Mouse (Mus musculus) heart, embryonic 12.5 days (tissue): ENCODE measurements around the gene Ccdc6. TPM values are rescaled to one million over a fixed set of nuclear protein-coding genes. Genes with fewer than 3 reads are reported as not detected.

Source experiments
- ATAC-seq: fragments of 200-750 bp; cut with Nextera tagmentation; 2 replicates; pipeline ENCODE4 v1.8.0; 2017; ENCODE audit warnings: moderate TSS enrichment, moderate library complexity; ENCODE audit not compliant: insufficient number of reproducible peaks, low FRiP score
- H3K27ac ChIP-seq: fragments of 300-500 bp; sonication (generic); 2 replicates; pipeline ENCODE4 v1.5.1; 2016; ENCODE audit warnings: mild to moderate bottlenecking, moderate library complexity; ENCODE audit not compliant: poor library complexity, severe bottlenecking
- H3K27me3 ChIP-seq: fragments of 300-500 bp; sonication (generic); replicated peaks from 2 replicates; pipeline ENCODE4 v1.6.1; 2016; ENCODE audit warnings: mild to moderate bottlenecking, moderate library complexity
- H3K36me3 ChIP-seq: fragments of 300-500 bp; sonication (generic); 2 replicates; pipeline ENCODE4 v1.6.1; 2016; ENCODE audit warnings: mild to moderate bottlenecking, moderate library complexity
- H3K4me1 ChIP-seq: fragments of 300-500 bp; sonication (generic); replicated peaks from 2 replicates; pipeline ENCODE4 v1.6.1; 2016; ENCODE audit warnings: mild to moderate bottlenecking
- H3K4me2 ChIP-seq: fragments of 300-500 bp; sonication (generic); 2 replicates; pipeline ENCODE4 v1.6.1; 2016; ENCODE audit warnings: mild to moderate bottlenecking, moderate library complexity
- H3K4me3 ChIP-seq: fragments of 300-500 bp; sonication (generic); 2 replicates; pipeline ENCODE4 v1.5.1; 2016; ENCODE audit warnings: mild to moderate bottlenecking
- H3K9ac ChIP-seq: fragments of 300-500 bp; sonication (generic); 2 replicates; pipeline ENCODE4 v1.6.1; 2016; ENCODE audit warnings: mild to moderate bottlenecking, moderate library complexity
- H3K9me3 ChIP-seq: fragments of 300-500 bp; sonication (generic); replicated peaks from 2 replicates; pipeline ENCODE4 v1.6.1; 2016; ENCODE audit warnings: mild to moderate bottlenecking, moderate library complexity
- WGBS: fragments of 180-500 bp; shearing (Covaris S2); methylation state at CpG from one replicate; pipeline ENCODE4 v1.1.7; 2016; 5-methylcytosine and 5-hydroxymethylcytosine counted together
- polyA plus RNA-seq: library from polyadenylated mRNA; unstranded; fragments of >200 nt; fragmentation: Nextera tagmentation; extraction: Ambion mirVana; gene quantifications from 2 replicates; pipeline ENCODE4 v1.2.1, GENCODE M21; 2016

Gene Ccdc6
- polyA plus RNA-seq, 1 experiment from 2014 or later: 16.2 TPM

DNA sequence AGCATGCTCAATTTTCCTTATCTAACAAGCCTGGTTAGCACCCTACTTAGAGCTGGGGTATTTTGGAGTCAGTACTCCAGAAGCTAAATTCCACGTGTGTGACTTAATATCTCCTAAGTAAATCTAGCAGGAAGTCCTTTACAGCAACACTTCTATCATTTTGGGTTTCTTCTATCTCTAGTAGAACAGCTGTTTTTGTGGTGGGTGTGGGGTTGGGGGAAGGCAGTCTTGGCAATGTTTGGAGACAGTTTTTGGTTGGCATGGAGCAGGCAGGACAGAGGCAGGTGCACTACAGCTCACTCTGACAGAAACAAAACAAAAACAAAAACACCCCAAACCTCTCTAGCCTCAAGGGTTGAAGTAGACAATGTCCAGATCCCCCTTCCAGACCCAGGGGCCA, 3.1 kb upstream of the Ccdc6 start:
- no peak for ATAC-seq
- no peaks in the 10 kb centered on the region for H3K36me3 ChIP-seq
- no peak overlapping the region for H3K9ac ChIP-seq
- H3K4me1 ChIP-seq: peaks cover 25% of the 10 kb centered on the region
- no peak overlapping the region for H3K4me3 ChIP-seq
- no peaks in the 10 kb centered on the region for H3K9me3 ChIP-seq
- H3K4me2 ChIP-seq: no peak overlapping the region
- H3K27me3 ChIP-seq: no peaks in the 10 kb centered on the region
- no peak overlapping the region for H3K27ac ChIP-seq
- 16% methylated on average over 1 of the region's 1 CpGs for WGBS

GRCm38 (mm10) chr10:70095031-70095470, 1.9 kb upstream of the Ccdc6 start:
- no peaks in the 10 kb centered on the region for H3K9me3 ChIP-seq
- peaks cover 37% of the 10 kb centered on the region for H3K4me1 ChIP-seq
- no peaks in the 10 kb centered on the region for H3K36me3 ChIP-seq
- WGBS: under 1% methylated on average over 14 of the region's 14 CpGs
- H3K27ac ChIP-seq: peak overlapping the region; percentile 92
- peak overlapping the region; percentile 97 for H3K4me3 ChIP-seq
- ATAC-seq: 0 out of 2 replicates have a peak, but pooled peaks have one; percentile 23
- peak overlapping the region; percentile 78 for H3K4me2 ChIP-seq
- peak overlapping the region; percentile 68 for H3K9ac ChIP-seq
- no peaks in the 10 kb centered on the region for H3K27me3 ChIP-seq

DNA sequence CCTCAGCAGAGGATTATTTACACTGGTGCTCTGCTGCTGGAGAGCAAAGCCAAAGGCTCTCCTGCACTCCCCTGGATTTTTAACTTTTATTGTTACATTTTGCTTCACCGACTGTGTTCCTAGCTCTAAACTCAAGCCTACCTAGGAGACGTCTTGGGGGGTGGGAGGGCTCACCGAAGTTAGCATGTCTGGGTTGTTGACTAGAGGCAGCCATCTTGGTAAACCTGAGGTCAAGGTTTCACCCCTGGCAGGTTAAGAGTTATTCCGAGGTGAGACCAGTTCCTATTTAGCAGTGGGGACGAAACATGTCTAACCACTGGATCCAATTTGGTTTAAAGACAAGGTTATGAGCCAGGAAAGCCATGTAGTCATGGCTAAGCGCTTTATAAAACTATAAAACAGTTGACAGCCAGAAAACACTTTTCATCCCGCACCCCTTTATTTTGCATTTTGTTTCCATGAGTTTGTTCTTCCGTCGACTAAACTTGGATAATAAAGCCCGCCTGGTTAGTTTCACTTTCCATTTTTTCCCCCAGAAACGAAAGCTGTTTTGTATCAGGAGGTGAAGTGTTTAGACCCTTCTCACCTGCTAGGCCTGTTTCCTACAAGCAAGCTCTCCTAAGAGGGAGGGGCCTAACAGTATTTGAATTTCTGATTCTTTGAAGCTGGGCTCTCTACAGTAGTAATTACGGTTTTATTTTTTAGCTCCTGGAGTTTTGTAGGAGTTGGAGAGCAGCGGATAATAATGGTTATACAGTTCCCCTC, 1.2 kb upstream of the Ccdc6 start:
- peak overlapping the region; percentile 97 for H3K4me3 ChIP-seq
- peak overlapping the region; percentile 68 for H3K9ac ChIP-seq
- no peak for ATAC-seq
- H3K27ac ChIP-seq: peak overlapping the region; percentile 92
- no peaks in the 10 kb centered on the region for H3K9me3 ChIP-seq
- peaks cover 39% of the 10 kb centered on the region for H3K4me1 ChIP-seq
- H3K36me3 ChIP-seq: 0 out of 2 replicates have a peak, but pooled peaks cover 3% of the 10 kb centered on the region
- WGBS: 22% methylated on average over 13 of the region's 13 CpGs
- no peaks in the 10 kb centered on the region for H3K27me3 ChIP-seq
- H3K4me2 ChIP-seq: peak overlapping the region; percentile 78

DNA sequence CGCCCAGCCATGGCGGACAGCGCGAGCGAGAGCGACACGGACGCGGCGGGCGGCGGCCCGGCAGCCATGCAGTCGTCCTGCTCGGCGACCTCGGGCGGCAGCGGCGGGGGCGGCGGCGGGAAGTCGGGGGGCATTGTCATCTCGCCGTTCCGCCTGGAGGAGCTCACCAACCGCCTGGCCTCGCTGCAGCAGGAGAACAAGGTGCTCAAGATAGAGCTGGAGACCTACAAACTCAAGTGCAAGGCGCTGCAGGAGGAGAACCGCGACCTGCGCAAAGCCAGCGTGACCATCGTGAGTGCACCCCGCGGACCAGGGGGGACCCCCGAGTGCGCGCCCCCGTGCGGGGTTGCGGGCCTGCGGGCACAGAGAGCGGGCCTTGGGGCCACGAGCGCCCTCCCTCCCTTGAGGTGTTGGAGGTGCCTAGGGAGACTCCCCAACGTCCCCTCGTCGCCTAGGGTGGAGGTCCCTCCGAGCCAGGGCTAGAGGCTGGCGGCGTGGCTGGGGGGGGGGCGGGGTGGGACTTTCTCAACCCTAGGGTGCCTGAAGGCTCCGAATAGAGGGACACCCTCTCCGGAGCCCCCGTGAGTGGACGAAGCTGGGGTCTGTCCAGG, 475 bp downstream of the Ccdc6 start:
- Histone ChIP-seq H3K4me1 (peaks cover 39% of the 10 kb centered on the region), H3K27me3 (no peaks in the 10 kb centered on the region), H3K9ac (peak overlapping the region; percentile 99), H3K36me3 (peaks cover 10% of the 10 kb centered on the region; the same call in 1 of the 2 replicates), H3K4me2 (peak overlapping the region; percentile 76), H3K4me3 (peak overlapping the region; percentile 97), H3K9me3 (peaks cover 7% of the 10 kb centered on the region), H3K27ac (peak overlapping the region; percentile 85)
- peak; percentile 29 for ATAC-seq
- 6% methylated on average over 56 of the region's 58 CpGs for WGBS

- Histone ChIP-seq H3K4me1 (peaks cover 39% of the 10 kb centered on the region), H3K36me3 (peaks cover 11% of the 10 kb centered on the region)
- under 1% methylated on average over 29 of the region's 29 CpGs for WGBS
Observed at GRCm38 (mm10) chr10:70097911-70098569, 1.1 kb downstream of the Ccdc6 start.

DNA sequence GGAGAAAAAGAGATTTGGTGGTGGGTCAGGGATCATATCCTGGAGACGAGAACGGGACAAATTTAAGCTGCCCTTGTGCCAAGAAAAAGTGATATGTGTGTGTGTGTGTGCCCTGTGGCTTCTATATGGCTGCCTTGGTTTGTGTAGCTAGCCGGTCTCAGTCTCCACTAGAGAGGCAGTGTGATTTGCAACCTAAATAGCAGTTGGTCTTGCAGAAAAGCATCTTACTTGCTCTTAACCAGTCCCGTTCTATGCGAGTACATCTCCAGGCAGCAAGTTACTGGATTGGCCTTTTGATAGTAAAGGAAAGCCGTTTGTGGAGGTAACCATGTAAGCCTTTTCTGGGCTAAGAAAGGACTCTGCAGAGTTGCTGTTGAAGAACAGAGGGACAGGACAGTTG, 1.7 kb downstream of the Ccdc6 start:
- peaks cover 8% of the 10 kb centered on the region for H3K9me3 ChIP-seq
- peaks cover 38% of the 10 kb centered on the region for H3K4me1 ChIP-seq
- H3K36me3 ChIP-seq: peaks cover 17% of the 10 kb centered on the region
- peak overlapping the region; percentile 85 for H3K27ac ChIP-seq
- 10% methylated on average over 6 of the region's 6 CpGs for WGBS
- no peaks in the 10 kb centered on the region for H3K27me3 ChIP-seq
- H3K9ac ChIP-seq: peak overlapping the region; percentile 99
- no peak for ATAC-seq
- peak overlapping the region; percentile 76 for H3K4me2 ChIP-seq
- H3K4me3 ChIP-seq: peak overlapping the region; percentile 97

More at GRCm38 (mm10) chr10:70097911-70098569, 1.1 kb downstream of the Ccdc6 start:
- H3K9me3 ChIP-seq: peaks cover 8% of the 10 kb centered on the region
- peak overlapping the region; percentile 85 for H3K27ac ChIP-seq
- peak overlapping the region; percentile 99 for H3K9ac ChIP-seq
- H3K4me3 ChIP-seq: peak overlapping the region; percentile 97
- no peaks in the 10 kb centered on the region for H3K27me3 ChIP-seq
- ATAC-seq: peak; percentile 36
- H3K4me2 ChIP-seq: peak overlapping the region; percentile 76

- H3K27me3 ChIP-seq: no peaks in the 10 kb centered on the region
- peak overlapping the region; percentile 99 for H3K9ac ChIP-seq
- peaks cover 37% of the 10 kb centered on the region for H3K4me1 ChIP-seq
- no peak for ATAC-seq
- peaks cover 8% of the 10 kb centered on the region for H3K9me3 ChIP-seq
- H3K4me3 ChIP-seq: peak overlapping the region; percentile 97
- WGBS: 14% methylated on average over 8 of the region's 8 CpGs
- peaks cover 21% of the 10 kb centered on the region for H3K36me3 ChIP-seq
- peak overlapping the region; percentile 76 for H3K4me2 ChIP-seq
- peak overlapping the region; percentile 85 for H3K27ac ChIP-seq
Observed at GRCm38 (mm10) chr10:70099052-70099451, 2.1 kb downstream of the Ccdc6 start.

DNA sequence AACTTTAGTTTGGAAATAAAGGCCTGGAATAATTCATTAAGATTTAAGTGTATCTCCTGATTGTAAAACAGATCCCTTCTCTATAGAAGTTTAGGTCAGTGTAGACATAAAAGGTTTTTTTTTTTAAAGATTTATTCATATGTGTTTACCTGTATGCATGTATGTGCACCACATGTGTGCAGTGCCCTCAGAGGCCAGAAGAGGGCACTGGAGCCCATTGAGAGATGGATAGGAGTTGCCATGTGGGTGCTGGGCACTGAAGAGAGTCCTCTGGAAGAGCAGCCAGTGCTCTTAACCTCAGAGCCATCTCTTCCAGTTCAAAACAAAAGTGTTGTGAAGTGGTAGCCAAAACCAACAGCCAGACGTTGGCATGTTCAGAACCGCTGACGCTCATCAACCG, 5.2 kb downstream of the Ccdc6 start:
- Histone ChIP-seq H3K4me2 (no peak overlapping the region), H3K4me3 (no peak overlapping the region), H3K4me1 (peaks cover 53% of the 10 kb centered on the region), H3K36me3 (peaks cover 34% of the 10 kb centered on the region), H3K27me3 (no peaks in the 10 kb centered on the region), H3K9ac (no peak overlapping the region), H3K27ac (no peak overlapping the region), H3K9me3 (peaks cover 8% of the 10 kb centered on the region)
- 96% methylated on average over 4 of the region's 4 CpGs for WGBS
- ATAC-seq: no peak

DNA sequence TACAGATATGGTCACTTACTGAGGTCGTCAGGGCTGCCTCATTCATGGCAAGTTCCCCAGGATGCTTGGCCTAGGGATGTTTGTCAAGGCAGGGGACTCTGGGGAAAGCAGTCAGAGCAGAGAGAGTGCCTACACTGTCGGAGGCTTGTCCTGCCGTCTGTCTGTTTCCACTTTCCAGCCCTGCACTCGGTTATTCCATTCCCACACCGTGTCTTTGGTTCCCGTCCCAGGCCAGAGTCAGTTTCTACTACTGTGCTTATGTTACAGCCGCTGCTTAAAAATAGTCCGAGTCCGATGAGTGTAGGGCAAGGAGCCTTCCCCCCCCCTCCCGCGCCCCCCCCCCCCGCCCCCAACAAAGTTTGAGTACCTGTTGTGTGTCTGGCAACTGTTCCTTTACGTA, 11.1 kb downstream of the Ccdc6 start:
- Histone ChIP-seq H3K27me3 (no peaks in the 10 kb centered on the region), H3K4me2 (peak overlapping the region; percentile 12; the same call in 1 of the 2 replicates), H3K9ac (peak overlapping the region; percentile 10; the same call in 1 of the 2 replicates), H3K4me1 (peaks cover 87% of the 10 kb centered on the region), H3K27ac (no peak overlapping the region), H3K4me3 (no peak overlapping the region), H3K9me3 (no peaks in the 10 kb centered on the region), H3K36me3 (peaks cover 28% of the 10 kb centered on the region)
- ATAC-seq: no peak; the same call in 1 of the 2 replicates
- 43% methylated on average over 11 of the region's 13 CpGs for WGBS

DNA sequence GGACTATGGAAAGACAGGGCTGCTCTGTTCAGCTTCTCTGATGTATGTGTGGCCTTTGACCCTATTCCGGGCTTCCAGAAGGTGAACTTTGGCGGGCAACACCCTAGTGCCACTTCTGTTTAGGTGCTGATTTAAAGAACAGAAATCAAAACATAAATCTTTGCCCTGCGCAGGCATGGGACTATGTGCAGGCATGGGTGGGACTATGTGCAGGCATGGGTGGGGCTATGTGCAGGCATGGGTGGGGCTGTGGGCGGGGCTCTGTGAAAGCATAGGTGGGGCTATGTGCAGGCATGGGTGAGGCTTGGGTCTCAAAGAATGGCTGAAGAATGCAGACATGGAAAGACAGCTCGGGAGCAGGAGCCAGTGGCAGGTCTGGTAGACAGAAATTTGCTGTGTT, 13.1 kb downstream of the Ccdc6 start:
- H3K27me3 ChIP-seq: no peaks in the 10 kb centered on the region
- H3K36me3 ChIP-seq: peaks cover 13% of the 10 kb centered on the region
- peaks cover 91% of the 10 kb centered on the region for H3K4me1 ChIP-seq
- H3K9me3 ChIP-seq: no peaks in the 10 kb centered on the region
- WGBS: 51% methylated on average over 5 of the region's 5 CpGs
- no peak overlapping the region for H3K4me2 ChIP-seq
- no peak overlapping the region for H3K27ac ChIP-seq
- ATAC-seq: peak; percentile 80
- H3K4me3 ChIP-seq: no peak overlapping the region
- H3K9ac ChIP-seq: no peak overlapping the region

DNA sequence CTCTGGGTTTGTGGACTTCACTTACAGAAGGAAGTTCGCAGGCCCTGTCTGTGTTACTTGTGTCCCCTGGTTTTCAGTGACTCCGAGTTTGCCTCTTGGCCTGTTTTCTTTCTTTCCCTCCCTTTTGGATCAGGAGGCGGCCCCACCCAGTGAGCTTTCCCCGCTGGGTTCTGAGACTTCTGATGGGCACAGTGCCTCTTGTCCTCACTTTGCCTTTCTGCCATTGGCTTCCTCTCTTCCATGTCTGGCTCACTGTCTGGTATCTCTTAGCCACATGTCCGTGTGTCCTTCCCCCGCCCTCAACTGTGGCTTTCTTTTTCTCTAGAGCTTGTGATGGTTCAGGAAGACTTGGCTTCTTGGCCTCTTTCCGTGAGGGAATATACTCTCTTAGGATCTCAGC, 13.9 kb downstream of the Ccdc6 start:
- no peak overlapping the region for H3K27ac ChIP-seq
- H3K27me3 ChIP-seq: no peaks in the 10 kb centered on the region
- H3K36me3 ChIP-seq: peaks cover 11% of the 10 kb centered on the region; the same call in 1 of the 2 replicates
- peaks cover 84% of the 10 kb centered on the region for H3K4me1 ChIP-seq
- WGBS: 76% methylated on average over 7 of the region's 7 CpGs
- H3K4me2 ChIP-seq: no peak overlapping the region
- no peak for ATAC-seq
- H3K4me3 ChIP-seq: no peak overlapping the region
- no peak overlapping the region for H3K9ac ChIP-seq
- no peaks in the 10 kb centered on the region for H3K9me3 ChIP-seq
